Mouse (Mus musculus) spleen, embryonic (tissue): ENCODE measurements around the gene Dnm2.

Experiments used
- CTCF ChIA-PET: fragments of 350-600 bp; sonication (Branson Sonifier 250); formaldehyde crosslinking; loops from one replicate; lab custom pipeline; 2022; lab: Charles Lee

The Dnm2 gene

GRCm38 (mm10) chr9:21427773-21428172, 3.1 kb downstream of the Dnm2 start:
- CTCF ChIA-PET = no interaction called here

- CTCF ChIA-PET = no interaction called here
Observed at GRCm38 (mm10) chr9:21428178-21428577, 3.5 kb downstream of the Dnm2 start.

- CTCF ChIA-PET = no interaction called here
Observed at GRCm38 (mm10) chr9:21430724-21431123, 6.0 kb downstream of the Dnm2 start.

DNA sequence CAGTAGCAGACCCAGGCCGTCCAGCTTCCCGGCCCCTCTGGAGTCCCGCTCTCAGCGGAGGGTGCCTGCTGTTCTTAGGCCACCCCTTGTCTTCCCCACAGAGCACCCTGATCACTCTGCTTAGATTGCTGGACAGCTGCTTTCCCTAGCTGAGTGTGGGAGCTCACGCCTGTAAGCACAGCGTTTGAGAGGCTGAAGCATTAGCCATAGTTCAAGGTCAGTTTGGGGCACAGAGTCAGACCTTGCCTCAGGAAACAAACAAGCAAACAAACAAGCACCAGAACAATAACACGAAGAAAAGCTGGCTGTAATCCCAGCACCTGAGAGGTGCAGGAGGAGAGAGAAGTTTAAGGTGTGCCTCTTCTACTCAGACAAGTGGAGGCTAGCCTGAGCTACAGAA, 7.4 kb downstream of the Dnm2 start:
- CTCF ChIA-PET = interaction anchor here (0.5 kb wide), 1 partner anchor 38 kb away, joined by 4 read pairs; no protein-coding TSS in a partner anchor

GRCm38 (mm10) chr9:21433766-21434165, 9.1 kb downstream of the Dnm2 start:
- CTCF ChIA-PET = no interaction called here

DNA sequence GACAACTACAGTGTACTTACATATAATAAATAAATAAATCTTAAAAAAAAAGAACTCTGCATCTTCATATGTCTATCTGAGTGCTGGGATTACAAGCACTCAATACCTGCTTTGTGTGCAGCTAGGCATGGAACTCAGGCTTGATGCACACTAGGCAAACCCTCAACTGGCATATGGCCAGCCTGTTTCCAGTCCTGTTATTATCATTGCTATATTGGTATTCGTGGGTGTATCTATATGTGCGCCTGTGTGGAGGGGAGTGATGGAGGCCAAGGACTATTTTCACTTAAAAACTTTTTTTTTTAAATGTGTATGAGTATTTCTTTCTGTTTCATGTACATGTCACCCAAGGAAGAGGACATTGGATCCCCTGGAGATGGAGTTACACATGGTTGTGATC, 9.7 kb downstream of the Dnm2 start:
- CTCF ChIA-PET = no interaction called here

DNA sequence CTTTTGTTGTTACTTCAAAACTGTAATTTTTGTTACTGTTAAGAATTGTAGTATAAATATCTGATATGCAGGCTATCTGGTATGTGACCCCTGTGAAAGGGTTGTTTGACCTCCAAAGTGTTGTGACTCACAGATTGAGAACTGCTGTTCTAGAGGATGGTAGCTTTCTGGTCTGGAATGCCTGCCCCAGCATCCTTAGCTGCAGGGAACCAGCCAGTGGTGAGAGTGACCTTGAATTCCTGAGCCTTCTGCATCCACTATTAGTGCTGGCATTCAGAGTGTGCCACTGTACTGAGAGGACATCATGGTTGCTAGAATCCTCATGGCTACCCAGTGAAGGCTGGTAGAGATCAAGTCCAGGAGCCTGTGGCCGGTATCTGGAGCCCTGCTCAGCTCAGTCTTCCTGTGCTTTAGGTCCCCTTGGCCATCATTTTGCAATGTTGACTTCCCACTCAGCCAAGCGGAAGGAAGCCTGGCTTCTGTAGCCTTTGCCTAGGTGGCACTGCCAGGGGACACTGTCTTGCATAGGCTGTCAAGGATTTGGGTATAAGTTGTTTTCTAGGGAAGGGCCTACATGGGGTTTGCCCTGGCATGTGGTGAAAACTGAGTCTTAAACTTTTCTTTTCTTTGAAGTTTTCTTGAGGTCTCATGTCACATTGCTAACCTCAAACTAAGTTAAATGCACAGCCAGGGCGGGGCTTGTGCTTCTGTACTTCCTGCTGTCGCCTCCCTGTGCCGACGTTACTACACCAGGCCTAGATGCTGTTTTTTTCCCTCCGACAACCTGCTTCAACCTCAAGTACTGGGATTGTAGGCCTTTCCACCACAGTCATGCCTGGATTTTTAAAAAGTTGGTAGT, 11.3 kb downstream of the Dnm2 start:
- CTCF ChIA-PET = no interaction called here

DNA sequence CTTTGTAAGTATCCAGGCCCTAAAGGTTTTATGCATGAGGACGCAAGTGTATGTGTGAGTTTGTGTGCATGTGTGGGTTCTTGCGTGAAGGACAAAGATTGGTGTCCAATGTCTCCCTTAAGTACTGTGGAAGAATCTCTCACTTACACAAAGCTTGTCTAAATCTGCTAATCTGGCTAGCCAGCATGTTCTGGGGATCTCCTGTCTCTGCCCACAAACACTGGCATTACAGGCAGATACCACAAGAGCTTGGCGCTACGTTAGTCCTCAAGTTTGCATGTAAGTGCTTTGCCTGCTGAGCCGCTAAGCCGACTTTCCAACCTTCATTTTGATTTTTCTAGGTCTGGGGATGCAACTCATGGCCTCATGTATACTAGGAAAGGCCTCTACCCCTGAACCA, 12.9 kb downstream of the Dnm2 start:
- CTCF ChIA-PET = no interaction called here

DNA sequence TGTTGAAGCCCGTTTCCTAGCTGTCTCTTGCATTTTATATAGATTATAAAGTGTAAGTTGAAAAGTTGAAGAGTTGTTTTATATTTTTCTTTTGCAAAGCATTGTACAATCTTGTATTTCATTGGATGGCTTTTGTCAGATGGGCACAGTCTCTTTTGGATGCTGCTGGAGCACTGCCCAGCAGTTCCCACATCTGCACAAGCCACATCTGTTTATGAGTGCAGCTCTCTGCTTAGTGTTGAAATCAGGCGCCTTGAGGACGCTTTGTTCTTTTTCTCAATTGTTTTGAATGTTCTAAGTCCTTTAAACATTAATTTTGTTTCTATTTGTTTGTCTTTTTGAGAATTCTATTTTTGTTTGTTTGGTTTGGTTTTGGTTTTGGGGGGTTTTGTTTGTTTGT, 13.5 kb downstream of the Dnm2 start:
- CTCF ChIA-PET = no interaction called here

- CTCF ChIA-PET = no interaction called here
Observed at GRCm38 (mm10) chr9:21439456-21439855, 14.7 kb downstream of the Dnm2 start.

GRCm38 (mm10) chr9:21439914-21440313, 15.2 kb downstream of the Dnm2 start:
- CTCF ChIA-PET = no interaction called here

- CTCF ChIA-PET = no interaction called here
Observed at GRCm38 (mm10) chr9:21440387-21440786, 15.7 kb downstream of the Dnm2 start.

GRCm38 (mm10) chr9:21443853-21444252, 19.1 kb downstream of the Dnm2 start:
- CTCF ChIA-PET = no interaction called here

DNA sequence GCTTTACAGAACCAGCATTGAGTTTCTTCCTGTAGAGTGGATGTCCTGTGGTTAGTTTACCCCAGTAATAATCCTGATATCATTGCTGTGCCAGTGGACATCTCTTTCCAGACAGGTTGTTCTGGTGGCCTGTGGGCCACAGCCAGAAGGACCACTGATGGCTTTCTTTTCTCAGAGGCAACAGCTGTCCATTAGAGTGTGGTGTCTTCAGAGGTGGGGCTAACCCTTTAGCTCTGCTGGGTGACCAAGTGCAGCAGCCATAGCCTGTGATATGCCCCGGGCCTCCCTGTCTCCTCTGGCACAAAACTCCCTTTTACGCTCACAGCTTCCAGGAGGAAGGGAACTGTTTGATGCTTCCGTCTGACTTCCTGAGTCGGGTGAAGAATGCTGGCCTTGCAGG, 19.9 kb downstream of the Dnm2 start:
- CTCF ChIA-PET = interaction anchor here (0.6 kb wide), 1 partner anchor 87 kb away, joined by 5 read pairs; no protein-coding TSS in a partner anchor

- CTCF ChIA-PET = interaction anchor here (0.6 kb wide), 1 partner anchor 88 kb away, joined by 5 read pairs; no protein-coding TSS in a partner anchor
Observed at GRCm38 (mm10) chr9:21445081-21445744, 20.5 kb downstream of the Dnm2 start.

- CTCF ChIA-PET = no interaction called here
Observed at GRCm38 (mm10) chr9:21447778-21448177, 23.1 kb downstream of the Dnm2 start.

- CTCF ChIA-PET = interaction anchor here (0.5 kb wide), 1 partner anchor 8 kb away, joined by 3 read pairs; no protein-coding TSS in a partner anchor
Observed at GRCm38 (mm10) chr9:21449710-21450109, 25.0 kb downstream of the Dnm2 start.

DNA sequence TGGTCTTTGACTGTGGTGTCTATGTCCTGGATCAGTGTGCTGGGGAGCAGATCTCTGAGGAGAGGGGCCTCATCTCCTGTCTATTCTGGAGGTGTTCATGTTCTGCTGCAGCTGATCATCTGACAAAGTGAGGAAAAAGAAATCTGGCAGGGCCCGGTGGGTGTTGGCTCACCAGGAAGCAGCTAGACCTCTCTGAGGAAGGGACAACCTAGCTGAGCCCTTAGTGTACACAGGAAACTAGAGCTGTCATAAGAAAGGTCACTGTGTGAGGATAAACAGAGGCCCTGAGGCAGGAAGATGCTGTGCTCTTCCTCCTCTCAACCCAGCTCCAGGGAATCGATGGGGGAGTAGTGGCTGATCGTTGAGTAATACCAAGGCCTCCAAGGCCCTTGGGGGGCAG, 25.6 kb downstream of the Dnm2 start:
- CTCF ChIA-PET = no interaction called here

- CTCF ChIA-PET = interaction anchor here (0.6 kb wide), 1 partner anchor 310 kb away, joined by 14 read pairs; no protein-coding TSS in a partner anchor
Observed at GRCm38 (mm10) chr9:21451391-21451790, 26.7 kb downstream of the Dnm2 start.

- CTCF ChIA-PET = no interaction called here
Observed at GRCm38 (mm10) chr9:21451870-21452269, 27.2 kb downstream of the Dnm2 start.

DNA sequence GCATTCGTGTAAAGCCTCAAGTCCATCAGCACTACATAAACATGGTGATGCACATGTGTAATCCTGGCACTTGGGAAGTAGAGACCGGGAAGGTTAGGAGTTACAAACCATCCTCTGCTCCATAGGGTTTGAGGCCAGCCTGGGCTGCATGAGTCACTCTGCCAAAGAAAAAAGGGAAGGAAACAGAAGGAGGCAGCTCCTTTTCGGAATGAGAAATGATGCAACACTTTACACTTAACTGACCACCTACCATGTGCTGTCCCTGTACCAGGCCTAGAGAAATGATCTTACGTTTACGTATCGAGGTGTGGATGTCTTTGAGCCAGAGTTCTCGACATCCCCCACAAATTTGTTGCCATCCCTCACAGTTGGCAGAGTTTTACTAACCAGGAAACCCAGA, 28.3 kb downstream of the Dnm2 start:
- CTCF ChIA-PET = no interaction called here

GRCm38 (mm10) chr9:21453459-21453858, 28.8 kb downstream of the Dnm2 start:
- CTCF ChIA-PET = no interaction called here

DNA sequence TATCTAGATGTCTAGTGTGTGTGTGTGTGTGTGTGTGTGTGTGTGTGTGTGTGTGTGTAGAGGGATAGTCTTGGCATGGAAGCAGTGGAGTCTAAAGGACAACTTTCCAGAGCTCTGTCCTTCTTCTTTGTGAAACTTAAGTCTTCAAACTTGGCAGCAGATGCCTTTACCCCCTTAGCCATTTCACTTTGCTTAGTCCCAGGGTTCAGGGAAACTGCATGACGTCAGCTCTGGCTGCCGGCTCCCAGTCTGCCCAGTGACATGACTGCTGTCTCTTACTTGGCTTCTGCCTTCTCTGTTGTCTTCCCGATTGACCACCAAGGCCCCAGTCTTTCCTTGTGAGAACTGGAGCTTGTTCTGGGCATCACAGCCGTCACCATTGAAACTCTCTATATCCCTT, 29.8 kb downstream of the Dnm2 start:
- CTCF ChIA-PET = no interaction called here
